Mouse (Mus musculus) limb, embryonic 14.5 days (tissue): Measurements from ENCODE around the gene Aak1. TPM values are rescaled to one million over a fixed set of nuclear protein-coding genes. Genes with fewer than 3 reads are reported as not detected.

Source experiments
- ATAC-seq: fragments of 200-750 bp; cut with Nextera tagmentation; 2 replicates; pipeline ENCODE4 v1.8.0; 2017; ENCODE audit warnings: low read depth, moderate number of reproducible peaks, moderate TSS enrichment; ENCODE audit not compliant: low FRiP score
- DNase-seq: peaks from one replicate; pipeline ENCODE4 v3.0.0-alpha.2; 2015; ENCODE audit warnings: low spot score
- H3K27ac ChIP-seq: fragments of 300-500 bp; sonication (generic); replicated peaks from 2 replicates; pipeline ENCODE4 v1.5.1; 2014; ENCODE audit warnings: low read depth, mild to moderate bottlenecking, low read length, moderate library complexity, mixed read lengths
- H3K27me3 ChIP-seq: fragments of 300-500 bp; sonication (generic); 2 replicates; pipeline ENCODE4 v1.6.1; 2014; ENCODE audit warnings: low read length, mixed read lengths; ENCODE audit not compliant: control insufficient read depth, insufficient read depth
- H3K36me3 ChIP-seq: fragments of 300-500 bp; sonication (generic); 2 replicates; pipeline ENCODE4 v1.6.1; 2014; ENCODE audit warnings: mild to moderate bottlenecking, low read length, moderate library complexity, mixed read lengths; ENCODE audit not compliant: control insufficient read depth, insufficient read depth
- H3K4me1 ChIP-seq: fragments of 300-500 bp; sonication (generic); 2 replicates; pipeline ENCODE4 v1.6.1; 2014; ENCODE audit warnings: antibody characterized with exemption, low read length, mixed read lengths; ENCODE audit not compliant: control insufficient read depth, insufficient read depth
- H3K4me2 ChIP-seq: fragments of 300-500 bp; sonication (generic); replicated peaks from 2 replicates; pipeline ENCODE4 v1.6.1; 2014; ENCODE audit warnings: low read depth, mild to moderate bottlenecking, low read length, moderate library complexity; ENCODE audit not compliant: severe bottlenecking
- H3K4me3 ChIP-seq: fragments of 300-500 bp; sonication (generic); replicated peaks from 2 replicates; pipeline ENCODE4 v1.5.1; 2014; ENCODE audit warnings: low read length
- H3K9ac ChIP-seq: fragments of 300-500 bp; sonication (generic); 2 replicates; pipeline ENCODE4 v1.6.1; 2014; ENCODE audit warnings: mild to moderate bottlenecking, low read depth, low read length, moderate library complexity; ENCODE audit not compliant: severe bottlenecking
- H3K9me3 ChIP-seq: fragments of 300-500 bp; sonication (generic); 2 replicates; pipeline ENCODE4 v1.6.1; 2016; ENCODE audit warnings: low read length; ENCODE audit not compliant: control insufficient read depth
- POLR2A ChIP-seq: fragments of 200-500 bp; IDR thresholded peaks from 2 replicates; pipeline ENCODE4 v1.8.0; 2012; ENCODE audit warnings: inconsistent platforms, mild to moderate bottlenecking, moderate library complexity, borderline replicate concordance; ENCODE audit not compliant: insufficient read depth, insufficient read length; ENCODE audit errors: extremely low read depth
- WGBS: fragments of 180-500 bp; shearing (Covaris S2); extraction: QIAGEN DNeasy Blood & Tissue Kit; methylation state at CpG from one replicate; pipeline ENCODE4 v1.1.7; 2014; 5-methylcytosine and 5-hydroxymethylcytosine counted together
- polyA plus RNA-seq, 2 experiments: library from polyadenylated mRNA; depleted of rRNA in 1 of 2; stranded (reverse) in 1 of 2; unstranded in 1 of 2; fragments of >200 nt; fragmentation: Nextera tagmentation in 1 of 2; extraction: Ambion mirVana in 1 of 2; gene quantifications; 2 replicates each; pipeline versions ENCODE4 v1.2.1 to v1.2.3; 2012 to 2014

Aak1 gene
- polyA plus RNA-seq, 2 experiments: 19.8 to 24.7 TPM

- H3K36me3 ChIP-seq: no peaks in the 10 kb centered on the region
- no peak for DNase-seq
Observed at GRCm38 (mm10) chr6:86900546-86900945, 51.2 kb downstream of the Aak1 start.

DNA sequence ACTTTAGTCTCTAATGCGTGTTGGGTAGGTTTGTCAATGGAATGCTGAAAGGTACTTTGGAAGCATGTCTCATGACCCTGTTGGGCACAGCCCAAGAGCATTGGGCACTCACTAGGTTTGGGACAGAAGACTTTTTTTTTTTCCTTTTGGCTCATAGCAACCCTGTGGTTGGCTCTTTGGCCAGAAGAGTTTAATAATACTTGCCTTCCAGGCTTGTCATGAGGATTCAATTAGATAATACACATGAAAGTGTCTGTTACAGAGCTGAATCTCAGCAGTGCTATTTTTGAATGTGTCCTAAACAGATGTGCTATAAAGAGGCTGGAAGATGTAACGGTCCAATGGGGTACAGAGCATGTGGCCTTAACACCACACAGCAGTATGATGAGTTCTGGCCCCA, 56.2 kb downstream of the Aak1 start:
- peak; percentile 13 for DNase-seq
- WGBS: 73% methylated on average over 2 of the region's 2 CpGs

More at GRCm38 (mm10) chr6:86900546-86900945, 51.2 kb downstream of the Aak1 start:
- Histone ChIP-seq H3K9ac (no peak overlapping the region), H3K9me3 (no peaks in the 10 kb centered on the region), H3K4me2 (no peak overlapping the region), H3K4me3 (no peak overlapping the region), H3K4me1 (no peaks in the 10 kb centered on the region), H3K27ac (no peak overlapping the region), H3K27me3 (no peaks in the 10 kb centered on the region)
- WGBS: 87% methylated on average over 3 of the region's 3 CpGs
- TF ChIP-seq POLR2A: no peak
- ATAC-seq: no peak

GRCm38 (mm10) chr6:86907191-86907590, 57.9 kb downstream of the Aak1 start:
- Histone ChIP-seq H3K36me3 (no peaks in the 10 kb centered on the region; the same call in 1 of the 2 replicates), H3K27ac (no peak overlapping the region), H3K27me3 (no peaks in the 10 kb centered on the region), H3K9me3 (no peaks in the 10 kb centered on the region), H3K4me1 (no peaks in the 10 kb centered on the region; the same call in 1 of the 2 replicates), H3K4me3 (no peak overlapping the region), H3K9ac (no peak overlapping the region), H3K4me2 (no peak overlapping the region)
- ATAC-seq (no peak), DNase-seq (no peak)
- 90% methylated on average over 2 of the region's 2 CpGs for WGBS
- TF ChIP-seq POLR2A: no peak

More for the DNA sequence above, 56.2 kb downstream of the Aak1 start:
- no peak overlapping the region for H3K4me3 ChIP-seq
- no peaks in the 10 kb centered on the region; the same call in 1 of the 2 replicates for H3K4me1 ChIP-seq
- no peak overlapping the region for H3K9ac ChIP-seq
- no peak overlapping the region for H3K27ac ChIP-seq
- ATAC-seq: no peak
- H3K4me2 ChIP-seq: no peak overlapping the region
- no peak for TF ChIP-seq POLR2A
- H3K9me3 ChIP-seq: no peaks in the 10 kb centered on the region
- H3K27me3 ChIP-seq: no peaks in the 10 kb centered on the region
- no peaks in the 10 kb centered on the region; the same call in 1 of the 2 replicates for H3K36me3 ChIP-seq

GRCm38 (mm10) chr6:86908561-86909150, 59.3 kb downstream of the Aak1 start:
- H3K4me3 ChIP-seq: no peak overlapping the region
- H3K27me3 ChIP-seq: no peaks in the 10 kb centered on the region
- no peak for TF ChIP-seq POLR2A
- H3K4me2 ChIP-seq: no peak overlapping the region
- ATAC-seq: no peak
- WGBS: 57% methylated on average over 5 of the region's 5 CpGs
- no peaks in the 10 kb centered on the region for H3K9me3 ChIP-seq
- H3K27ac ChIP-seq: no peak overlapping the region
- H3K9ac ChIP-seq: no peak overlapping the region
- DNase-seq: no peak
- no peaks in the 10 kb centered on the region; the same call in 1 of the 2 replicates for H3K4me1 ChIP-seq
- no peaks in the 10 kb centered on the region; the same call in 1 of the 2 replicates for H3K36me3 ChIP-seq

- H3K27ac ChIP-seq: no peak overlapping the region
- H3K4me3 ChIP-seq: no peak overlapping the region
- no peak overlapping the region for H3K4me2 ChIP-seq
- DNase-seq: no peak
- 77% methylated on average over 7 of the region's 7 CpGs for WGBS
- no peaks in the 10 kb centered on the region; the same call in 1 of the 2 replicates for H3K36me3 ChIP-seq
- no peak for TF ChIP-seq POLR2A
- ATAC-seq: no peak
- no peaks in the 10 kb centered on the region for H3K9me3 ChIP-seq
- H3K9ac ChIP-seq: no peak overlapping the region
- no peaks in the 10 kb centered on the region; the same call in 1 of the 2 replicates for H3K4me1 ChIP-seq
- H3K27me3 ChIP-seq: no peaks in the 10 kb centered on the region
Observed at GRCm38 (mm10) chr6:86909881-86910280, 60.6 kb downstream of the Aak1 start.
